Mouse (Mus musculus) retina, embryonic 14.5 days (tissue): ENCODE data around the gene St8sia2.

Source experiments
- DNase-seq: peaks from one replicate; pipeline ENCODE4 v3.0.0-alpha.2; 2015; ENCODE audit warnings: low spot score

St8sia2 gene

DNA sequence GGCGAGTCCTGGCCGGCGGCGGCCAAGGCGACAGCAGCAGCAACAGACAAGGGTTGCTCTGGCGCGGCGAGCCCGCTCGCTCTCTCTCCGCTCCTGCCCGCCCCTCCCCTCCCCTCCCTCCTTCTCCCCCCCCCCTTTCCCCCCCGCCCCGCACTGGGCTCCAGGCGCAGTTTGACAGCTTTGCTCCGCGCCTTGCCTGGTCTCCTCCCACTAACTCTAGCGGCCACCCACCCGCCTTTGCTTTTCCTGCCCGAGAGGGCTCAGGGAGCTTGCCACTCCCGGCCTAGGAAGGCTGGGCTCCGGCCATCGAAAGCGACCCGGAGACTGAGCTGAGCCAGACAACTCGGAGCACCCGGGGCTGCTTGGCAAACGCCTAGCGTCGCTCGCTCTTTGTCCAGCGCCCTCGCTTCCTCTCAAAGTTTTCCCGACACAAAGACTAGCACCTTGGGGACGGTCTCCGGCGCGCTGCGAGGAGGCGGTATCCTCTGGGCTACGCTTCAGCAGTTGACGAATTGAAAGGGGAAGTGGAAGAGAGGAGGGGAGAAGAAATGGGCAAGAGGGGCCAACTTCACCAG, at the start of gene St8sia2:
TSS of gene St8sia2 (minus strand) at position 90 of the 575 bp plus-strand sequence.
- peak; percentile 86 for DNase-seq

- no peak for DNase-seq
Observed at GRCm38 (mm10) chr7:74061076-74061475, 47.6 kb upstream of the St8sia2 start.

DNA sequence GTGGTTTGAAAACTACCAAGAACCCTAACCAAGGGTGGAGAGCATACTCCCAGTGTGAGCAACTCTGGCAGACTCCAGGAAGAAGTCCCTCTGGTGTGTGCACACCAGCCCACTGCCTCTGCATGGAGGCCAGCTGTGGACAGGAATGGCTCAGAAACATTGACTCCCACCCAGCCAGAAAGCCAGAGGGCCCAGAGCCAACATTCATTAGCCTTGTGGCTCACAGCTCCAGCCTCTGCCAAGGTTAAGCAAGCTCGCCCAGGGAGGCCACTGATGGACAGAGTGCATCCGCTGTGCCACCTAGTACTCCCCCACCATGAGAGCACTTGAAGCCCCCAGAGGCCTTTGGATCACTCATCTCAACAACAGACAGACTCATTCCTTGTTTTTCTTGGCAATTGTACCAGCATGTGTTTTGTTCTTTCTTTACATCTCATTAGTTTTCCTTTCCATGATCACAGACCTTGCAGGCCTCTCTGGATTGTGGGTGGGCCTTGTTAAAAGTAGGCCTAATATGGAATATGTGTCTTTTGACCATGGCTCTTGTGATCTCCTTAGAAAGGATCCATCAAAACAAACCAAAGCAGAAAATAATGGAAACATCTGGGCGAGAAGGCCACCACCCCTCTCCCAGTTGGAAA, 46.9 kb upstream of the St8sia2 start:
- no peak for DNase-seq

DNA sequence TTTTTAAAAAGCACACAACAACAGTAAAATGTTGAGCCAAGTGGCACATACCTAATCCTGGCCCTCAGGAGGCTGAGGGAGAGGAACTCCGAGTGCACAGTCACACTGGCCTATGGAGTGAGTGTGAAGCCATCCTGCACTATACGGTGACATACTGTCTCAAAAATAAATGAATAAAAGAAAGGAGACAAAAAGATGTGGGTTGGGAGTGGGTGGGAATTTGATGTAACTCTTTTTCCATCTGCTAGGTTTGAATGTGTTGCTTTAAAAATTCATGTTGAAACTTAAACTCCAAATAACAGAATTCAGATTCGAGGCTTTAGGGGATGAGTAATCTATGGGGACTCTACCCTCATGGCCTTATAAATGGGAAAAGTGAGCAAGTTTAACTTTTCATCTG, 46.2 kb upstream of the St8sia2 start:
- DNase-seq, result no peak

- DNase-seq, result no peak
Observed at GRCm38 (mm10) chr7:74055753-74056152, 42.3 kb upstream of the St8sia2 start.

DNA sequence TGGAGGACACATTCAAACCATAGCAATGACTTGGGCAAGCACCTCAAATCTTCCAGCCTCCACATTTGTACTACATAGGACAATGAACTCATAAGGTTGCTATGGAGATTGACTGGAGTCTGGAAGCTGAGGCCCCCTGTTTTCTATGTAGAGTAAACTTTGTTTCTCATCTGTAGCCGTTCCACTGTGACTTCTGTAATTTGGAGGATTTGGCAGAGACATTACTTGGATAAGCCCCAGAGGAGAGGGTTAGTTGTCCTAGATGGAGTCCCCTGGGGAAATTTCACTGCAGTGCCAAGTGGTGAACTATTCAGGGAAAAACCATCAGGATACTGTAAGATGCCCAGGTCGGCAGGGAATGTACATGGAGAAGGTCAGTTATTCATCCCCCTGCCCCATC, 34.1 kb upstream of the St8sia2 start:
- DNase-seq, result no peak

DNA sequence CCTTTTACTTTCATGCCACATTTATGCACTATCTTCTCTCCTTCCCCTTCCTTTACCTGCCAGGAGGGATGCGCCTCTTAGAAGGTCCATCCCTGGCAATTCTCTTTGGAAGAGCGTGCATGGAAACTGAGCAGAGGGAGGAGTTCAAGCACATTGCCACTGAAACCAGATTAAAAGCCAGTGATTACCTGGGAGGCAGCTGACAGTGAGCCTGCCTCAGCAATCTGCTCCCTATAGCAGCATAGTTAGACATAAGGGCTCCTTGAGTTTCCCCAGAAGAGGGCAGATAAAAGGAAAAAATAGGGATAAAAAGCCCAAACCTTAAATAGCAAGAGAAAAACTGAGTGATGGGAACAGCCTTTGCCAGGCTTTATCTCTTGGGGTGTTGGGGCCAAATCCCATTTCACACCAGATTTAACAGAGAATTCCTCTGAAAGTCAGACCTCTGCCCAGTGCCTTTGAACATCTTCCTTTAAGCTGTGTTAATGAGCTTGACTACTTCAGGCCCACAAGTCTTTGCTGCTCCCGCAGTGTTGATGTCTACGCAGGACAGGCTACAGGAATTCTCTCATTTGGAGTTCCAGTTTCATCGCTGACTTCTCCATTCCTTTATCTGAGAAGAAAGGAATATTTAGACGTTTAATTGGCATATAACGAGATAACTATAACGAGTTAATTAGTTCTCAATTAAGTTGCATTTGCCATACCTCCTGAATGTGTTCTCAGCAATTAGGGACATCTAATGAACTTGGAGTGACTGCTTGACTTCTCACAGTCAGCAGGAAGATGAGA, 31.9 kb upstream of the St8sia2 start:
- DNase-seq, result no peak

GRCm38 (mm10) chr7:74043562-74044138, 30.2 kb upstream of the St8sia2 start:
- DNase-seq, result no peak

GRCm38 (mm10) chr7:74025007-74025406, 11.5 kb upstream of the St8sia2 start:
- DNase-seq, result peak; percentile 86

- DNase-seq, result no peak
Observed at GRCm38 (mm10) chr7:74024171-74024570, 10.7 kb upstream of the St8sia2 start.

DNA sequence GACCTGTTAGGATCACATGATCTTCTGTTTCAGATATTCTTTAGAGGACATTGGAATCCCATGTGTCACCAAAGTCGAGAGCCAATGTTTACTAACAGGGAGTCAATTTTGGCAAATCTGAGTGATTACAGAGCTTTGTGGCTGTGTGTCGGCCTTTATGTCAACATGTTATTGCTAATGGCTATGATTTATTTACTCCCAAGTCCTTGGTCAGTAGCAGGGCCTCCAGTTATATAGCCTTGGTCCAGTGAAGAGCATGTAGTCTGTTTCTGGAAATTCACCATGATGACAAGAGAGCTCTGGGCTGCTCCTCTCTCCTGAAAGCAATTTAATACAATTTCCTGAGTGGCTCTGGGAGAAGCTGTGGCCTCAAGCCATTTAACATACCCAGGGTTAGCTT, 9.1 kb upstream of the St8sia2 start:
- DNase-seq, result no peak

GRCm38 (mm10) chr7:74021771-74022170, 8.3 kb upstream of the St8sia2 start:
- DNase-seq, result no peak

DNA sequence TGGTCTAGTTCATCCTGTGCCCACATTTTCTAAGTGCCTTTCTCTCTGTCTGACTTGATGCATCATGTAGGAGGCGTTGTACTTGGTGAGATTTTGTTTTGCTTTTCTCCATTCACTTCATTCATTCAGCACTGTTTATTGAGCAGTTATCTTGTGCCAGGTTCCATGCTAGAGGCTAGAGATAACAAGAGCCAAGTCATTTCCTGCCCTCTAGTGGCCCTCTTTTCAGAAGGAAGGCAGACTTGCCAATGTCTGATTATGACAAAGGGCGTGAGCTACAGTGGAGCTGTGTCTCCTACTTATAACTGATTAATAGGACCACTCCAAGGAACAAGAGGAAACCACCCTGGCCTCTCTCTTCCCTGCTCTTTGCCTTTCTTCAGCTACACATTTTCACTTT, 3.1 kb upstream of the St8sia2 start:
- DNase-seq, result no peak

DNA sequence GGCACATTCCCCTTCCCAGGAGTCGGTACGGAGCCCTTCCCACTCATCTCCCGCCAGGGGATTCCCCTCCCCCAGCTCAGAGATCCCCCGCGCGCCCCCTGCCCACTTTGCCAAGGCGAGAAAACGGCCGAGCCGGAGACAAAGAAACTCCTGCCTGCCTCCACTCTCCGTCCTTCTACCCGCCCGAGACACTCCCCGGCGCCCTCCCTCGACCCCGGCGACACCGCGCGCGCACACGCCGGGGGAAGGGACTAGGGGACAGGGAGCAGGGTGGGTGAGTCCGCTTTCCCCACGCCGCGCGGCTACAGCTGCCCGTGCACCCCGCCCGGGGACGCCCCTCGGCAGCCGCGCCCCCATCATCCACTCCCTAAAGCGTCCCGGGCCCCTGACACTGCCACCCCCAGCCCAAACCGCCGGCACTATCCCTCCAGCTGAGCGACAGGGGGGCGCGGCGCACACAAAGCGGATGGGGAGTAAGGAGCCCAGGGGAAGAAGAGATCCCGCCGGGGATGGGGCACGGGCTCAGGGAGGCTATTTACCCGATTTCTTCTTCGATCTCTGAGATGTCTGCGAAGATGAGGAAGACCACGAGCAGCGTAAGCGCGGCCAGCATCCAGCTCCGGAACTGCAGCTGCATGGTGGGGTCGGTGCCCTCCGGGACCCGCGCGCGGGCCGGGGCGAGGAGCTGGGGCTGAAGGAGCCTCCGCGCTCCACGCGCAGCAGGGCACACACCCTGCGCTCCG, 461 bp downstream of the St8sia2 start:
- peak; percentile 64 for DNase-seq

- DNase-seq, result peak; percentile 56
Observed at GRCm38 (mm10) chr7:74011976-74012857, 1.3 kb downstream of the St8sia2 start.

DNA sequence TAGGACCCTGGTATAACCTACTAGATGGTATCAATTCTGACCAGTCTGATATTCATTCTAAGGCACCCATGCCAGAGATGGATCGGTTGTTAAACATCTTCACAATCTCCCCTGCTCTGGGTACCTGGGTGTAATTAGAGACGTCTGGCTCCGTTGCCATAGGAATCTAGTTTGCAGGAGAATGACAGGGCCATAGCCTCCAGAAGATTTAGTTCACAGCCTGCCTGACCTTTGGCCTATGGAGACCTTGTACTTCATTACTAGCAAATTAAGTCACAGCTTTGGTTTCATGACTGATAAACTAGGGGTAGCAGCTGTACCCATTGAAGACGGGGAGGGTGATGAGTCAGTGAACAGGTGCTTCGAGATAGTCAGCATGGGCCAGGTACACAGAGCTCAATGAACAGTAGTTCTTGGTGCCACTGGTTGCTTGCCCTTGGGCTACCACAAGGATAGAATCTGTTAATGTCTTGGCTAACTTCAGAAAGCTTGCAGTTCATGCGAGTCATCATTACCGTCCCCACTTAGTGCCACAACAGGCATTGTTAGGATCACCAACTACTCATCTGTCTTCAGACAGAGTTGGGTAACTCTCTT, 4.4 kb downstream of the St8sia2 start:
- no peak for DNase-seq

GRCm38 (mm10) chr7:74006775-74007371, 6.6 kb downstream of the St8sia2 start:
- peak; percentile 67 for DNase-seq

DNA sequence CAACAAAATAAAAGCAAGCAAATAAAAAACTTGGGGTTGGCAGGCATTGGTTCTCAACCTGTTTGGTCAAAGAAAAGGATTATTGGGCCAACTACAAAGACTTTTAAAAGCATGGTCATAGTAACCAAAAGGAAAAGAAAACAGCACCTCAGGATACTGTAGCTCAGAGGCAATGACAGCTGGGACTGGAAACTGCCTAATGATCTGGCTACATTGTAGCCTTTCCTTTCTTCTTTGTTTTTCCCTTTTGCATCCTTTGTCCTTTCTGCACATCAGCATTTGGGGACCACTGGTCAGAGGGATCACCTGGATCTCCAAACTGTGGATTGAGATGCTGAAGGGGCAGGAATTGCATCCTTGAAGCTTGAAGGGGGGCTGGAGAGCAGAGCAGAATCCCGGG, 7.1 kb downstream of the St8sia2 start:
- no peak for DNase-seq

- DNase-seq, result no peak
Observed at GRCm38 (mm10) chr7:74000743-74001510, 12.6 kb downstream of the St8sia2 start.

DNA sequence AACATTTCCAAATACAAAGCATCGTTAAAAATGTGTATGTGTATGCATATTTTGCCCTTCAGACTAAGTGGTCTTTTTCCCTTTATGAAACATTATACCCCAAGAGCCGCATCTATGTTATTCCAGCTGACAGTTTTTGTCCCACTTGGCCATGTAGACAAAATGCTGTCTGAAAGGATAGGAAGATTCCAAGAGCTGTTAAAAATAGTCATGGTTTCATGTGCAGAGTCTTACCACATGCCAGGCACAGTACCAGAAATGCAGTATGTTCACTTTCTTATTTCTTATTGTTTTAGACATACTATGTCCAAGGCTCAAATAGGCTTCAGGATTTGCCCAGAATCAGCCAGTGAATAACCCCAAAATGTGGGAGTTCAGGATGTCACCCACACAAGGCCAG, 24.1 kb downstream of the St8sia2 start:
- DNase-seq, result no peak
